Mouse (Mus musculus): ENCODE results near the gene Optn. TPM values are rescaled to one million over a fixed set of nuclear protein-coding genes. Genes with fewer than 3 reads are reported as not detected.

The Optn gene
- 19.8 and 25.1 TPM in 2 replicates for total RNA-seq (2012; rRNA removed)
- total RNA-seq (2014; rRNA removed), result 27.2 and 28.0 TPM in 2 replicates
- polyA plus RNA-seq (2012; ENCODE audit: insufficient read length, low read depth), result 37.3 and 40.6 TPM in 2 replicates

DNA sequence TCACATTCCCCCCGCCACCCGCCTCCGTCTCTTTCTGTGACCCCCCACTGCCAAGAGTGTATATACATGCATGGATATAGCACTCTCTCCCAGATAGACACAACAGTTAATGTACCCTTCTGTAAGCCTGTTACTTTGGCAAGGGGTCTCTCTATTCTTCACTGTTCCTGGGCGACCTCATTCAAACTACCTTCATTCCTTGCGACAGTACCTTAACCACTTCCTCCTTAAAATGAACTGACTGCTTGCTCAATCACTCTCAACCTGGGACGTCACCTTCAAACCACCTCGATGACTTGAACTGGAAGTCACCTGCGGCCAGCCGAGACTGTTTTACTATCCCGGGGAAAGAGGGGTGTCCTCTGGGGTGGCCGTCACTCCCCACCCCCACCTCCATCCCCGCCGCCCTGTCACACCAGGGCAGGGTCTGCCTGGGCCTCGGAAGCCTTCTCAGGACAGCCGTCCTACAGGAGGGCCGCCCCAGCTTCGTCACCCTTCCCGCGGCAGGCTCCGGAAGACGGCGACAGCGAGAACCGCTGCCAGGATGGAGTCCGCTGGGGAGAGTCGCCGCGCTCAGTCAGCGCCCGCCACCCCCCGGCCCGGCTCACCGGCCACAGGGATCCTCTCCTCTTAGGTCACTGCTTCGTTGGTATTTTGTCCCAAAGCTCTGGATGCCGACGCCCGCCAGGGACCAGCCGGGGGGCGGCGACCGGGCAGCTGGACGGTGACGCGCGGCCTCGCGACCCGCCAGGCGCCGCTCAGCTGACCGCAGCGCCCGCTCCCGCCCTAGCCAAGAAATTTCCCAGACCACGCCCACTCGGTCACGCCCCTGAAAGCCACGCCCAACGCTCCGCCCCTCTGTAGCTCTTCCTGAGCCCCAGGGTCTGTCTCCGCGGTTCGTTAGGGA, at the start of gene Optn:
Gene Optn (minus strand): TSS at position 753 of the 907 bp plus-strand sequence.
- H3K79me2 ChIP-seq (replicated peaks; ENCODE audit: control insufficient read depth, extremely low read depth, insufficient read depth, poor library complexity, severe bottlenecking), result no peaks in the 10 kb centered on the region; the same call in 1 of the 2 replicates
- peaks cover 4% of the 10 kb centered on the region for H3K27me3 ChIP-seq (replicated peaks)
- peaks cover 0 to 32% of the 10 kb centered on the region in 2 experiments; a peak in 3 of 4 replicates for H3K4me1 ChIP-seq (ENCODE audit: control insufficient read depth in 1 of 2, insufficient read depth in 2 of 2)
- peak within 1 kb of the TSS; percentile 81 to 91 (median 88) for H3K4me3 ChIP-seq (replicated peaks in 1 of 3; ENCODE audit: low read depth in 2 of 3, low read length in 2 of 3, poor library complexity in 1 of 3)
- H3K9me3 ChIP-seq (replicated peaks; ENCODE audit: low read length), result no peaks in the 10 kb centered on the region
- H3K9ac ChIP-seq (ENCODE audit: insufficient read depth, low read depth), result peak within 1 kb of the TSS; percentile 64
- peak; percentile 76 for DNase-seq (ENCODE audit: extremely low read depth)
- in situ Hi-C loops (cut with MboI; ENCODE audit: low pct_ligation_motif_present, low pct_unique_long_range_greater_than_20kb, low sequenced_read_pairs) (no loop called here), dilution Hi-C loops (cut with MboI; ENCODE audit: extremely low pct_ligation_motif_present, extremely low pct_unique_long_range_greater_than_20kb, low sequenced_read_pairs) (no loop called here)
- H3K27ac ChIP-seq (ENCODE audit: insufficient read depth, low read depth), result peak within 1 kb of the TSS; percentile 45
- peak within 1 kb of the TSS; percentile 46 for H3K4me2 ChIP-seq (ENCODE audit: insufficient read depth, low read depth, poor library complexity, severe bottlenecking)
- peaks cover 0 to 28% of the 10 kb centered on the region in 2 experiments for H3K36me3 ChIP-seq (replicated peaks in 1 of 2; ENCODE audit: control insufficient read depth in 1 of 2, insufficient read depth in 1 of 2, low read length in 1 of 2)
- TF ChIP-seq RAD21 (IDR thresholded peaks at IDR 0.05; ENCODE audit: low read depth, low read length) (no peak), GABPA (IDR thresholded peaks at IDR 0.05; ENCODE audit: insufficient replicate concordance, low read depth, low read length) (no peak), POLR2AphosphoS2 (IDR thresholded peaks at IDR 0.05; ENCODE audit: low read depth, low read length) (no peak), JUN (IDR thresholded peaks at IDR 0.05; ENCODE audit: insufficient read depth, low read depth, low read length) (no peak), SMC3 (IDR thresholded peaks at IDR 0.05; ENCODE audit: low read depth, low read length) (no peak), JUND (conservative IDR thresholded peaks at IDR 0.05; ENCODE audit: low read depth, low read length) (no peak), NRF1 (IDR thresholded peaks at IDR 0.05; ENCODE audit: low read depth, low read length) (no peak), POLR2A (IDR thresholded peaks at IDR 0.05; ENCODE audit: low read depth, low read length) (peak; percentile 71), USF1 (IDR thresholded peaks at IDR 0.05; ENCODE audit: low read depth, low read length) (0 out of 2 replicates have a peak, but pooled peaks have one; percentile 16), CTCF (conservative IDR thresholded peaks at IDR 0.05 in 1 of 2, IDR thresholded peaks at IDR 0.05 in 1 of 2; ENCODE audit: low read depth in 2 of 2, low read length in 2 of 2) (no peak), KAT2A (IDR thresholded peaks at IDR 0.05; ENCODE audit: insufficient replicate concordance, low read length) (no peak), MYC (IDR thresholded peaks at IDR 0.05; ENCODE audit: low read depth, low read length) (0 out of 2 replicates have a peak, but pooled peaks have one; percentile 21), CHD1 (IDR thresholded peaks at IDR 0.05; ENCODE audit: low read depth, low read length) (no peak), RCOR1 (conservative IDR thresholded peaks at IDR 0.05; ENCODE audit: low read depth, low read length) (0 out of 2 replicates have a peak, but pooled peaks have one; percentile 31), IRF4 (IDR thresholded peaks at IDR 0.05; ENCODE audit: low read depth, low read length) (peak; percentile 7; the same call in 1 of the 2 replicates), BHLHE40 (IDR thresholded peaks at IDR 0.05; ENCODE audit: low read depth, low read length) (peak; percentile 51), ZC3H11A (IDR thresholded peaks at IDR 0.05; ENCODE audit: low read depth, low read length) (no peak), CHD2 (IDR thresholded peaks at IDR 0.05; ENCODE audit: low read length) (no peak; the same call in 1 of the 2 replicates), NELFE (IDR thresholded peaks at IDR 0.05; ENCODE audit: low read depth, low read length) (peak; percentile 36; the same call in 1 of the 2 replicates), ELF1 (IDR thresholded peaks at IDR 0.05; ENCODE audit: low read depth, low read length) (peak; percentile 49; the same call in 1 of the 2 replicates), SIN3A (IDR thresholded peaks at IDR 0.05; ENCODE audit: low read length) (peak; percentile 78; the same call in 1 of the 2 replicates), ZMIZ1 (IDR thresholded peaks at IDR 0.05; ENCODE audit: low read depth, low read length) (peak; percentile 50; the same call in 1 of the 2 replicates), TCF12 (IDR thresholded peaks at IDR 0.05; ENCODE audit: low read depth, low read length) (peak; percentile 66), MAZ (IDR thresholded peaks at IDR 0.05; ENCODE audit: low read depth, low read length) (no peak), EP300 (IDR thresholded peaks at IDR 0.05; ENCODE audit: low read length) (no peak), MAFK (IDR thresholded peaks at IDR 0.05; ENCODE audit: insufficient replicate concordance, low read length) (no peak), ETS1 (conservative IDR thresholded peaks at IDR 0.05; ENCODE audit: low read depth, low read length) (peak; percentile 25), UBTF (IDR thresholded peaks at IDR 0.05; ENCODE audit: low read depth, low read length) (peak; percentile 68), MAX (IDR thresholded peaks at IDR 0.05; ENCODE audit: low read length) (no peak), ZNF384 (IDR thresholded peaks at IDR 0.05; ENCODE audit: low read depth, low read length) (no peak), MEF2A (IDR thresholded peaks at IDR 0.05; ENCODE audit: borderline replicate concordance, low read depth, low read length) (no peak), MXI1 (IDR thresholded peaks at IDR 0.05; ENCODE audit: low read depth, low read length) (peak; percentile 75; the same call in 1 of the 2 replicates), HCFC1 (IDR thresholded peaks at IDR 0.05; ENCODE audit: low read depth, low read length) (no peak; the same call in 1 of the 2 replicates), E2F4 (IDR thresholded peaks at IDR 0.05; ENCODE audit: insufficient replicate concordance, low read depth, low read length) (no peak), ZKSCAN1 (IDR thresholded peaks at IDR 0.05; ENCODE audit: borderline replicate concordance, low read depth, low read length) (no peak), TBP (conservative IDR thresholded peaks at IDR 0.05; ENCODE audit: low read depth, low read length) (no peak), USF2 (conservative IDR thresholded peaks at IDR 0.05; ENCODE audit: low read depth, low read length) (no peak)

Measured in CH12.LX (cell line).